Mouse (Mus musculus) effector memory CD4-positive, alpha-beta T cell, adult 5 months (primary cell): ENCODE data around the gene Abca13. TPM values are rescaled to one million over a fixed set of nuclear protein-coding genes. Genes with fewer than 3 reads are reported as not detected.

ENCODE experiments used
- polyA plus RNA-seq: library from polyadenylated mRNA; unstranded; fragments of 100-300 nt; shearing (Covaris generic); gene quantifications from one replicate; pipeline ENCODE4 v1.2.1, GENCODE M21; 2017

Abca13 gene
- 0.05 TPM for polyA plus RNA-seq

GRCm38 (mm10) chr11:9191555-9192131, at the start of gene Abca13:
TSS of gene Abca13 (plus strand) at chr11:9191942.

Other genes with a start within 250 kb of the Abca13 start
- gene Pkd1l1, start 218.7 kb upstream of the Abca13 start, polyA plus RNA-seq: not detected
- gene Hus1, start 180.8 kb upstream of the Abca13 start, polyA plus RNA-seq: 6.7 TPM
- gene Gm11992, start 143.3 kb upstream of the Abca13 start, polyA plus RNA-seq: not detected
- gene Sun3, start 143.0 kb upstream of the Abca13 start, polyA plus RNA-seq: not detected
- gene Upp1, start 73.8 kb upstream of the Abca13 start, polyA plus RNA-seq: not detected